Mouse (Mus musculus): ENCODE results near the gene As3mt.

Gene As3mt

GRCm38 (mm10) chr19:46707296-46708151, at the start of gene As3mt:
As3mt (plus strand) TSS chr19:46707458.
- DNase-seq (ENCODE audit: low spot score), result peak; percentile 73

GRCm38 (mm10) chr19:46658348-46658747, 48.9 kb upstream of the As3mt start:
- no peak for DNase-seq (ENCODE audit: low spot score)

DNA sequence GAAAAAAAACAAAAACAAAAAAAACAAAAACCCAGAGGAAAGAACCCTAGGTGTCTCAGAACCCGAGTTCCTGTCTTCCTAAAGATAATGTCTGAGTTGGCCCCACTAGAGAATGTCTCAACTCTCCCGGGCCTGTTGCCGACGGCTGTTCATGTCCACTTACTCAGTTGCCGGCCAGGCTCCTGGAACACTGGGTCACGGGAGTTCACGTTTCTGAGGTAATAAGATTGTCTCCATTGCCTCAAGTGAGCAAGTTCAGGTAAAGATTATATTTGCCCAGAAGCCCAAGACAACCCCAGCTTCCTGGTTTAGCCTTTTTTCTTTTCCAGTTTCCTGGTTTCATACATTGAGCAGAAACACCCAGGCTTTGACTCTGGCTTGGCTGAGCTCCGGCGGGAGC, 48.4 kb upstream of the As3mt start:
- DNase-seq (ENCODE audit: low spot score), result no peak

DNA sequence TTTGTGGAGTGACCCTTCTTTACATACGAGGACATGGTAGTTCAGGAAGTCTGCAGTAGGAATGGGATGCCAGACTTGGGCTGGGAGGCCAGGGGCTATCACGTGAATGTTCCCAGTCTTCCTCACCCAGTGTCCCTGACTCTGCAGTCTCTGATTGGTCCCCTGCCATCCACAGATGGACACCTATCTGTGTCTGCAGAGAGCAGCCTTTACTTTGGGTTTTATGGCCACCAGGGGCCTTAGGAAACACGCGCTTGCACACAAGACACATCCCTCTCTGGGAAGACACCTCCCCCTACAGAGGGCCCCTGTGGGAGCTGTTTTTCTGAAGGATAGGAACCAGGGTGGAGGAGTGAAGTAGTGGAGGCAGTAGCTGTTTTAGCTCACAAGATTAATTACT, 45.7 kb upstream of the As3mt start:
- no peak for DNase-seq (ENCODE audit: low spot score)

DNA sequence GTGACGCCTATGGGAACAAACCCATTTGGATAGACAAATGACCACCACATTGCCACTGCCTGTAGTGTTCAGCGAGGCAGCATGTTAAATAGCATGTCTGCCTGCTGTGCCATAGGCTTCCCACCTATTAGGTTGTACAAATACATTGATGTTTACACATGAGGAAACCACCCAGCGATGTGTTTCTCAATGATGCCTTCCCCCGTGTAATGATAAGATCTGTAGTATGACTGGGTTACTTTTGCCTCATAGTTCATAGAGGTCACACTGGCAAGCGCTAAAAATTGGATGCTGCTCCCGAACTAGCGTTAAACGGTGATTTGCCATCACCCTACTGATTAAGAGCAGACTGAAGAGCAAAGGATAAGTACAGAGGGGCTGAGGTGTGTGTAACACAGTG, 45.0 kb upstream of the As3mt start:
- DNase-seq (ENCODE audit: low spot score), result no peak

DNA sequence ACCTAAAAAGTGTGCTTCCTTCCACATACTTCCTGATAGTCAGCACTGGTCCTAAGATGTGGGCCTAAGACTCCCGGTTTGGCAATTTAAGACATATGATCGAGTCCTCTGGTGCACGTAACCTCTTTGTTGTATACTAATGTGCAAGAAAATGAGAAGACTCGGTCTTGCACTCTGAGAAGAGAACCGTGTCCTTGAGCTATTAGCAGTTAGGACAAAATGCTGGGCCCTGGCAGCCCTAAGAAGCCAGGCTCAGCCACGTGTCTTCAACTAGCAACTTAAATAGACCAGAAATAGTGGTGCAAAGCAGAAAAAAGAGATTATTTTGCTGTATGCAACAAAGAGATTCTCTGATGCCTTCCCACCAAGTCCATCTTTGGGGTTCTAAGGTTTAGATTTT, 44.5 kb upstream of the As3mt start:
- no peak for DNase-seq (ENCODE audit: low spot score)

DNA sequence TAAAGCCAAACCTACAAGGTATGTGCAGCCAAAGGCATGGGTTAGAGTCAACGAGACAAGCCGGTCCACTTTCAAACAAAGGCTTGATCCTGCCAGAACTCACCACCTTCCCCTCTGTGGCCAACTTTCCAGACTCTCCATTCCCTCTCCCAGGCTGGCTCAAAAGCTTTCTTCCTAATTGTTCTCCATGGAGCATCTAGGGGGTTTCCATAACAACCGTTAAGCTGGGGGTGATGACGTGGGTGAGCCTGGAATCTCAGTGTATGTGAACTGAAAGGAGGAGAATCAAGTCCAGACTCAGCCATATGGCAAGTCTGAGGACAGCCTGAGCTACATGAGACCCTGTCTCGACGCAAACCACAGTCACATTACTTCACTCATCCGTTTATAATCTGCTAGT, 41.8 kb upstream of the As3mt start:
- no peak for DNase-seq (ENCODE audit: low spot score)

GRCm38 (mm10) chr19:46667300-46667699, 40.0 kb upstream of the As3mt start:
- no peak for DNase-seq (ENCODE audit: low spot score)

- no peak for DNase-seq (ENCODE audit: low spot score)
Measured at GRCm38 (mm10) chr19:46668263-46668662, 39.0 kb upstream of the As3mt start.

DNA sequence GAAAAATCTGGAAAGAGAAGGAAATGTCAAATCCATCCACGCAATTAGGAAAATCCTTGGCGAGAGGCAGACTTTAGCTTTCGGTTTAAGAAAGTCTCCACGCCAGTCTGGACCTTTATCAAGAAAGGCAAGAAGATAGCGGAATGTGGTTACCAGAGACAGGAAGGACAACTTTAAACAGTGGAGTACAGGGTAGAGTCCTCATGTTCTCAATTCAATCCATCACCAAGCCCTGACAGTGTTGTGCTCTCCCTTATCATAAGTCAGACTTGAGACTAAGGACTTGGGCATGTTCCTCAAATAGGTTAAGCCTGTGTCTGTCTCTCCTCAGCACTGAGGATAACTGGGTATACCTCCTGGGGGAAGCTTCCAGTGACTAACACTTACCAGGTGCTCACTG, 37.5 kb upstream of the As3mt start:
- DNase-seq (ENCODE audit: low spot score), result no peak

DNA sequence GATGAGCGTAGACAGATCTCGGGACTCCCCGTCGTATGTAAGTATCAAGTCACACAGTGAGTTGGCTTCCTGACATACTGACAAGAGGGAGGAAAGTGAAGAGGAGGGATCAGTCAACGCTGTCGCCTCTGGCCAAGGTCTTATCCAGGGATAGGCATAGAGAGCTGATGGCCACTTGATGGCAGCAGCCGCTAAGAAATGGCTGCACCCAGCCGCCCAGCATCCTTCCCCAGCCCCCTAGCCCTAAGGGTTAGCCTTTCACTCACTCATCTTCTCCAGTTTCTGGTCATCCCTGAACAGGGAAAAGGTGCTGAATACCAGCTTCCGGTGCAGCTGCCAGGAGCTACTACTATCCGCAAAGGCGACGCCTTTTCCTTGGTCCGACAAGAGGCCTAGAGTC, 36.6 kb upstream of the As3mt start:
- no peak for DNase-seq (ENCODE audit: low spot score)

DNA sequence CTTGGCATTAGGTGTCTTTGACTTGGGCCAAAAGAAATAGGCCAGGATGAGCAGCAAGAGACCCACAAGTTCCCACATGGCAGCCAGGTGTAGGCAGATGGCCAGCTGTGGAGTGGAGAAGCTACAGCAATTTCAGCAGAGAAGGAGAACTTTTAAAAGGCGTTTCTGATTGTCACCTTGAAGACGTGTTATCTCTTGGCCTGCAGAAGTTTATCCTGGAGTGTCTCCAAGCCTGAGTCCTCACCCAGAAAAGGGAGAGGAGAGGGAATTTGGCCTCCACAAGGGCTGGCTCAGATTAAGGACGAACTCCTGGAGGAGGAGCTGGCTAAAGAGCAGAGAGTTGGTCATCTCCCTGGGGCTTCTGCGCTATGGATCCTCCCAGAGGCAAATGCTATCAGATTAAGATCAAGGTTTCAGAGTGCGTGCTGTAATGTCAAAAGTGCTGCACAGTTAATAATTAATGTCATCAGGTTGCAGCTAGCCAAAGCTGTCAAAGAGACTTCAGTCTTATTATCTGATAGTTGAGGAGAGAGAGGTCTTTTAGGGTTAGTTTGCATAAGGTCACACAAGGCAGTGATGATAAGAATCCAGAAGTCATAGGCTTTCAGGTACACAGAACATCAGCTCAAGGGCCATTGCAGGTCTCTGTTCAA, 34.4 kb upstream of the As3mt start, which contains the start of gene Cyp17a1:
Gene Cyp17a1, minus strand, starts transcription at position 407 of the 653 bp plus-strand sequence.
- DNase-seq (ENCODE audit: low spot score), result no peak

GRCm38 (mm10) chr19:46675641-46676040, 31.6 kb upstream of the As3mt start:
- DNase-seq (ENCODE audit: low spot score), result no peak

- no peak for DNase-seq (ENCODE audit: low spot score)
Measured at GRCm38 (mm10) chr19:46679720-46680383, 27.4 kb upstream of the As3mt start.

- DNase-seq (ENCODE audit: low spot score), result peak; percentile 76
Measured at GRCm38 (mm10) chr19:46689460-46690372, 17.5 kb upstream of the As3mt start, which contains the start of gene Borcs7. Borcs7 (plus strand) TSS chr19:46689906.

DNA sequence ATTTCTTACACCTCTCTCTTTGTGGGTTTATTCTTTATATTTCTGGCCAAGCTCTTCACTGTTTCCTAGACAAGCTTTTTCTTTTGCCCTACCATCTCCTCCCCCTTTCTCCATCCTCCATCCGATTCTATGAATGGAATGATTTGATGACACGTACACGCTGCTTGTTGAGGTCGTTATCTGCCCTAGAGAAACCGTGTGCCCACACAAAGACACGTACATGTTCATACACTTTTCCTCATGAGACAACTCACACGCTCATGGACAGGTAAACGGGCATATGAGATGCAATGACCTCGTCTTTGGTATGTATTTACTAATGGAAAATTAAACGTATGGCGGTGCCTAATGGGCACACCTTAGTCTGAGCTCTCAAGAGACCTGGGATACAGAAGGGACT, 16.9 kb upstream of the As3mt start:
- no peak for DNase-seq (ENCODE audit: low spot score)

DNA sequence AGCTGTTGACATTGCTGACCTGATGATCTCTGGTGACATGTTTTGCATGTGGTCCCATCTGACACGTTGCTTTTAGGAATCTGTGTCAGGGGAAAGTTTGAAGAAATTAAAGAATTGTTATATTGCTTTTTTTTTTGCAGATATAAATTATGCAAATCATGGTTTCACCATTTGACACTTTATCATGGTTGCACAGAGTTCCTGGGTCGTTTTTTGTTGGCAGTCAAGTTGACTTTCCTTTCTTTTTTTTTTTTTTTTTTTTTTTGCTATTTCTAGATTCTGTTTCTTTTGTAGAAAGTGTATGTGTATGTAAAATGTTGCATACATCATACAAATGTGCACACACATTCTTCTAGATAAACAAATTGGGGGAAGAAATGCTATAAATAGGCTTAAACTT, 16.2 kb upstream of the As3mt start:
- no peak for DNase-seq (ENCODE audit: low spot score)

DNA sequence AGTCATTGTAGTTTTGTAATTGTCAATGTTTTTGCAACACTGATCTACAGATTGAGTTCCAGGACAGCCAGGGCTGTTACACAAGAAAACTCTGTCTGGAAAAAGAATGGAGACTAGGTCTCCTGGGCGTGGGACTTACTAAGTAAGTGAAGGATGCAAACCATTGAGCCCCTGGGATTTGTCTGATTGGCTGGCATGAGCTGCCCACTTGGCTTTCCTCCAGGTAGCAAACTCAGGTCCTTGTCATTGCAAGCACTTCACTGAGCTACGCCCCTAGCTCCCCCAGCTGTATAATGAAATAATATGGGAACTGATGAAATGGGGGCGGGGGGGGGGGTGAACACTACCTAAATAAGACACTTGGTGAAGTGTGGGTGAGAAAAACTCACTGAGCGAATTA, 14.1 kb upstream of the As3mt start:
- no peak for DNase-seq (ENCODE audit: low spot score)

DNA sequence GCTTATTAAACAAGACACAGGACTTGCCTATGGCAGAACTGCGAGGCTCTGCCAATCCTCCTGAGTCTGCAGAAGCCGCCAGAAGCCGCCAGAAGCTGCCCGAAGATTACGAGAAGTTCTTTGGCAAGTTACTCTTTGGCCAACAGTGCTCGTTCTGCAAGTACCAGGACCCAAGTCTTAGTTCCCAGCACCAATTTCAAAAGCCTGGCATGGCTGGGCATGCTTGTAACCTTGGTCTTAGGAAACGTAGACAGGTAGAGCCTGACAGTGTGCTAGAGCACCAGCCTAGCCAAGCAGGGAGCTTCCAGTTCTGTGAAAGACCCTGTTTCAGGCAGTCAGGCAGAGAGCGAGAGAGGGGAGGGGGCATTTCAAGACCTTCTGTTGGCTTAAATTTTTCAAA, 10.8 kb upstream of the As3mt start:
- DNase-seq (ENCODE audit: low spot score), result no peak

- no peak for DNase-seq (ENCODE audit: low spot score)
Measured at GRCm38 (mm10) chr19:46696943-46697342, 10.3 kb upstream of the As3mt start.

GRCm38 (mm10) chr19:46697840-46698517, 9.3 kb upstream of the As3mt start:
- no peak for DNase-seq (ENCODE audit: low spot score)
